Mouse (Mus musculus): ENCODE measurements around the gene Hrk. TPM values are rescaled to one million over a fixed set of nuclear protein-coding genes. Genes with fewer than 3 reads are reported as not detected.

The Hrk gene
- polyA plus RNA-seq, 1 experiment from 2014 or later: not detected

DNA sequence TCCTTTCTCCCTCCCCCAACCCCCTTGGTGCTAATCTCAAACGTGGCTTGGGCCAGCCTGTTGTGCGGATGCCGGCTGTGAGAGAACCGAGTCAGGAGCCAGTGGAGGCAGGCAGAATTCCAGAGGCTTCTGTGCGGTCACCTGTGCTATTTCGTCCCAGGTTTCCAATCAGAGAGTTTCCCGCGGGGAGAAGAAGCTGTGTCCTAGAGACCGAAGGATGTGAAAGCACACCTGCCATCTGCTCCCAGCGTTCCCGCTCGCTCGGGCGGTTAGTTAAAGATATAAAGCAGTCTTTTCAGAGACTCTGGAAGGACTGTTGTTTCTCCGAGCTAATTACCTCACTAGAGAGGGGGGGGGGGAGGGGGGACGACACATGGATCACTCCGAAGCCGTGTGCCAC lies 27.8 kb downstream of the Hrk start:
- WGBS: 39% methylated on average over 16 of the region's 18 CpGs
- no peak overlapping the region for H3K4me2 ChIP-seq
- H3K4me1 ChIP-seq (ENCODE audit: insufficient read depth): no peaks in the 10 kb centered on the region
- no peaks in the 10 kb centered on the region for H3K9me3 ChIP-seq (ENCODE audit: low read depth, low read length)
- no peak overlapping the region for H3K4me3 ChIP-seq (ENCODE audit: low read depth, low read length)
- no peak for ATAC-seq (ENCODE audit: insufficient read depth)
- no peak overlapping the region for H3K27ac ChIP-seq (ENCODE audit: low read depth)
- DNase-seq: no peak
- H3K36me3 ChIP-seq (ENCODE audit: insufficient read depth): no peaks in the 10 kb centered on the region
- no peak for TF ChIP-seq CTCF (IDR thresholded peaks at IDR 0.05; ENCODE audit: low read depth)
- H3K9ac ChIP-seq: no peak overlapping the region
- H3K27me3 ChIP-seq (ENCODE audit: insufficient read depth, low read length): peaks cover 3% of the 10 kb centered on the region; the same call in 1 of the 2 replicates

DNA sequence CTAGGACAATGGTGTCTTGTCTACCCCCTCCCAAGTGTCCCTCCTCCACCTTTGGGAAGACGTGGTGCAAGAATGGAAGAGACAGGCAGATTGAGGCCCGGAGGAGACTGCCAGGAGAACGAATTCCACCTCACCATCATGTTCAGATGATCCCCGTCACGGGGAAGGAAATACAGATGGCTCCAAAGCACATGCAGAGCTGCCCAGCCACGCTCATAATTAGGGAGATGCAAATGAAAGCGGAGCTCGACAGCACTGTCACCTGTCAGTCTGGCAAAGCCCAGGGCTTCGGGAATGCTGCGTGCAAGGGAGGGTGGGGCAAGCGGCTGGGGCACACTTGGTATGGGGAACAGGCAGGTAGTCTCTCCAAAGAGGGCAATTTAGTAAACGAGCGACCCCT lies 33.0 kb downstream of the Hrk start:
- H3K4me3 ChIP-seq (ENCODE audit: low read depth, low read length): no peak overlapping the region
- no peak overlapping the region for H3K9ac ChIP-seq
- H3K36me3 ChIP-seq (ENCODE audit: insufficient read depth): no peaks in the 10 kb centered on the region
- no peaks in the 10 kb centered on the region for H3K27me3 ChIP-seq (ENCODE audit: insufficient read depth, low read length)
- H3K27ac ChIP-seq (ENCODE audit: low read depth): no peak overlapping the region
- 75% methylated on average over 13 of the region's 13 CpGs for WGBS
- no peak for TF ChIP-seq CTCF (IDR thresholded peaks at IDR 0.05; ENCODE audit: low read depth)
- no peak for DNase-seq
- no peak for ATAC-seq (ENCODE audit: insufficient read depth)
- H3K4me1 ChIP-seq (ENCODE audit: insufficient read depth): no peaks in the 10 kb centered on the region
- no peaks in the 10 kb centered on the region for H3K9me3 ChIP-seq (ENCODE audit: low read depth, low read length)
- no peak overlapping the region for H3K4me2 ChIP-seq

DNA sequence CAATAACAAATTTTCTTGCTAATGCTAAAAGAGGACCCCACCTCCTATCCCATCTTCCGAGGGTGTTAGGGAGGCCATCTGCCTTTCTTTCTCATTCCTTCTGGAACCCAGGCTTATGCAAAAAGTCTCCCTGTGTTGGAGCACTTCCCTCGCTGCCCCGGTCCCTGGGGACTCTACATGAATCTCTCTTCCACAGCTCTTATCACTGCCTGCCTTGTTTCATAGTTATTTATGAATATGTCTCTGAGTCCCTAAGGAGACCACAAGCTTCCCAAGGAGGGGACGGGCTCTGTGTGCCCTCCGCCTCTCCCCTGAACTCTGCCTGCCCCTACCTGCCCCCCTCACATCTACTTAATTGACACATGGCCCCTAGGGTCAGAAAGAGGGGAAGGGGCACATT lies 35.2 kb downstream of the Hrk start:
- TF ChIP-seq CTCF (IDR thresholded peaks at IDR 0.05; ENCODE audit: low read depth): no peak
- DNase-seq (no peak), ATAC-seq (ENCODE audit: insufficient read depth) (no peak)
- H3K27ac ChIP-seq (ENCODE audit: low read depth): no peak overlapping the region
- no peaks in the 10 kb centered on the region for H3K9me3 ChIP-seq (ENCODE audit: low read depth, low read length)
- H3K9ac ChIP-seq: no peak overlapping the region
- H3K36me3 ChIP-seq (ENCODE audit: insufficient read depth): no peaks in the 10 kb centered on the region
- no peak overlapping the region for H3K4me2 ChIP-seq
- 60% methylated on average over 5 of the region's 5 CpGs for WGBS
- H3K4me1 ChIP-seq (ENCODE audit: insufficient read depth): no peaks in the 10 kb centered on the region
- no peak overlapping the region for H3K4me3 ChIP-seq (ENCODE audit: low read depth, low read length)
- no peaks in the 10 kb centered on the region for H3K27me3 ChIP-seq (ENCODE audit: insufficient read depth, low read length)

DNA sequence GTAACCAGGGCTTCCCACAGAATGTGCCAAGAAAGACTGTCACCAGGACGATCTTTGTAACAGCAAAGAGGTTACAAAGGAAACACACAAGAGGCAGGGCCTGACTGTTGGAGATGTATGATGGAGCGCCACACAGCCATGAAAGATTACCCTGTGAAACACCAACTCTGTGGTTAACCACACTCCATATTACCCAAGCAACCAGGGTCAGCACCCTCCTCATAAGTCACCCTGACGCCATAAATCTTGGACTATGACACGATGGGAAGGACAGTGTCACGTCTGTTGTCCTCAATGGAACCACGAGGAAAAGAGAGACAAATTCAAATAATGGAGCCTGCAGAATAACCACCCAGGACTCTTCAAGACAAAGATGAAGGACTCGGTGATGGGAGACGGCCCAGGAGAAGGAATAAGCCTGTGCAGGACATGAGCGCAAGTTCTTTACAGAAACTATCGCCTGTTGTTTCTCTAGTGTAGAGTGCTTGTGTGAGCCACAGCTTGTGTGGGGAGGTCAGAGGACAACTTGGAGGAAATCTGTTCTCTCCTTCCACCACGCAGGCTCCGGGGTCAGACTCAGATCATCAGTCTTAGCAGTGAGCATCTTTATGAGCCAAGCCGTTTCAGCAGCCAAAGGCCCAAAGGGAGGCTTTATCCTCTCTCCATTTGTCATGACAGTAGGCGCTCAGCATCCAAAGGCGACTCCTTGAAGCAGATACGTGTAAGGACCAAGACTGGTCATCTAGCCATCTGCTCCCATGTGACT lies 40.4 kb downstream of the Hrk start:
- Histone ChIP-seq H3K9me3 (ENCODE audit: low read depth, low read length) (no peaks in the 10 kb centered on the region), H3K27me3 (ENCODE audit: insufficient read depth, low read length) (no peaks in the 10 kb centered on the region), H3K4me1 (ENCODE audit: insufficient read depth) (no peaks in the 10 kb centered on the region), H3K27ac (ENCODE audit: low read depth) (no peak overlapping the region), H3K4me2 (no peak overlapping the region), H3K9ac (no peak overlapping the region), H3K36me3 (ENCODE audit: insufficient read depth) (no peaks in the 10 kb centered on the region), H3K4me3 (ENCODE audit: low read depth, low read length) (no peak overlapping the region)
- TF ChIP-seq CTCF (IDR thresholded peaks at IDR 0.05; ENCODE audit: low read depth): no peak
- ATAC-seq (ENCODE audit: insufficient read depth) (no peak), DNase-seq (no peak)
- 45% methylated on average over 16 of the region's 16 CpGs for WGBS

DNA sequence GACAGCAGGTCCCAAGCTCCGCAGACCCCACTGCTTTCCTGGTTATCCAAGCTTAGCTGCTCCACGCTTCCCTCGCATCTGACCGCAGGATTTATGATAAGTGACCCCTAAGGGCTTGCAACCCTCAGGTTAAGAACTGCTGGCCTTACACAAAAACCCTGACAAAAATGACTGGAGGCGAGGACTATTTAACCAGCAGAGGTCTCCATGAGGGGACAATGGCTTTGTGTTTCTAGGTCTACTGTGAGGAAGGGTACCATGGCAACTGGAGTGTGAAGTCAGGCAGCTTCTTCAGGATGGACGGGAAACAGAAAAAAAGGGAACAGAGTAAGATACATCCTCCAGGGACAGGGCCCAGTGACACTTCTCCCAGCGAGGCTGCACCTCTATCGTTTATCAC lies 41.4 kb downstream of the Hrk start:
- ATAC-seq (ENCODE audit: insufficient read depth) (no peak), DNase-seq (no peak)
- Histone ChIP-seq H3K27ac (ENCODE audit: low read depth) (no peak overlapping the region), H3K4me3 (ENCODE audit: low read depth, low read length) (no peak overlapping the region), H3K9ac (no peak overlapping the region), H3K27me3 (ENCODE audit: insufficient read depth, low read length) (no peaks in the 10 kb centered on the region), H3K9me3 (ENCODE audit: low read depth, low read length) (no peaks in the 10 kb centered on the region), H3K4me2 (no peak overlapping the region), H3K4me1 (ENCODE audit: insufficient read depth) (no peaks in the 10 kb centered on the region), H3K36me3 (ENCODE audit: insufficient read depth) (no peaks in the 10 kb centered on the region)
- no peak for TF ChIP-seq CTCF (IDR thresholded peaks at IDR 0.05; ENCODE audit: low read depth)
- 83% methylated on average over 8 of the region's 8 CpGs for WGBS

DNA sequence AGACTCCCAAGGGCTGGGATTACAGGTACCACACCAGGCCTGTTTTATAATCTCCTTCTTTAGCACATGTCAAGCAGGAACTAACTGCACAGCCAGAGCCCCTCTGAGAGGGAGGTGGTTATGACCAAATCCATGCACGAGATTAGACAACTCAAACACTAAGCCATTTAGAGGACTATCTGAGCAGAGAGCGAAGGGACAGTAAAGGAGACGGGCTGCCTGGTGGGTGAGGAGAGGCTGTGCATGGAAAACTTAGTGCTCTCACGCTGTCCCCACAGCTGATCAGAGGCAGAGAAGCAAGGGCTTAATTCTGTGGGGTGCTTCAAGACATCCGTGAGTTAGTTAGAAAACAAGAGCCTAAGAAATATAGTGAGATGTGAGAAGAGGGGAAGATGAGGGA lies 49.6 kb downstream of the Hrk start:
- TF ChIP-seq CTCF (IDR thresholded peaks at IDR 0.05; ENCODE audit: low read depth): no peak
- Histone ChIP-seq H3K9ac (peak overlapping the region; percentile 46), H3K36me3 (ENCODE audit: insufficient read depth) (no peaks in the 10 kb centered on the region), H3K27ac (ENCODE audit: low read depth) (no peak overlapping the region), H3K4me3 (ENCODE audit: low read depth, low read length) (peak overlapping the region; percentile 34), H3K9me3 (ENCODE audit: low read depth, low read length) (no peaks in the 10 kb centered on the region), H3K4me1 (ENCODE audit: insufficient read depth) (0 out of 2 replicates have a peak, but pooled peaks cover 4% of the 10 kb centered on the region), H3K4me2 (peak overlapping the region; percentile 75), H3K27me3 (ENCODE audit: insufficient read depth, low read length) (no peaks in the 10 kb centered on the region)
- WGBS: 15% methylated on average over 5 of the region's 5 CpGs
- no peak for DNase-seq
- ATAC-seq (ENCODE audit: insufficient read depth): peak; percentile 5; the same call in 1 of the 2 replicates

DNA sequence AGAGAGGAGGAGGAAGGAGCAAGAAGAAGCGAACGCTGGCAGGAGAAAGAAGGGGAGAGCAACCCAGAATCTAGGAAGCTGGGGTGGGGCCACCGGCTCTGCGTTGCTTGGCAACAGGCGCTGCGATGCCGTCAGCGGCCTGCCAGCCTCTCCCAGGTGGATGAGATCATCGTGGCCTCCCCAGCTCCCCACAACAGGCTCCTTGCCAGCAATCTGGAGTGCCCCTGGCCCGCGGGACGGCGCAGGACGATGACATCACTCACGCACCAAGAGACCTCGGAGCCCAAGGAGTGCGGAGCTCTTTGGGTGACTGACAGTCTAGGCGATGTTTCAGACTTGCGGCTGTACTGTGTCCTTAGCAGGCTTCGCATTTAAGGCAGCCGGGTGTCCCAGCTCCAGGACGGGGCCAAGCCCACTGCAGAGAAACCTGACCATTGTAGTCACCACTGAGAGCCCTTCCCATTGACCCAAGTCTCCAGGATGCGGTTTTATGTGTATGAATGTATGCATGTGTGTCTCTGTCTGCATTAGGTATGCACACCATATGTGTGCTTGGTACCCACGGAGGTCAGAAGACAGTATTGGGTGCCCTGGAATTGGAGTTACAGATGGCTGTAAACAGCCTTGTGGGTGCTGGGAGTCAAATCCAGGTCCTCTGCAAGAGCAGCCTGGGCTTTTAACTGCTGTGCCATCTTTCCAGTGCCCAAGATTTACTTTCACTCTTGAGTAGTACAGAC lies 50.1 kb downstream of the Hrk start:
- TF ChIP-seq CTCF (IDR thresholded peaks at IDR 0.05; ENCODE audit: low read depth): no peak
- peak overlapping the region; percentile 46 for H3K9ac ChIP-seq
- H3K9me3 ChIP-seq (ENCODE audit: low read depth, low read length): no peaks in the 10 kb centered on the region
- H3K36me3 ChIP-seq (ENCODE audit: insufficient read depth): no peaks in the 10 kb centered on the region
- peak overlapping the region; percentile 34 for H3K4me3 ChIP-seq (ENCODE audit: low read depth, low read length)
- H3K4me1 ChIP-seq (ENCODE audit: insufficient read depth): 0 out of 2 replicates have a peak, but pooled peaks cover 4% of the 10 kb centered on the region
- no peak overlapping the region for H3K27ac ChIP-seq (ENCODE audit: low read depth)
- ATAC-seq (ENCODE audit: insufficient read depth): peak; percentile 85
- no peaks in the 10 kb centered on the region for H3K27me3 ChIP-seq (ENCODE audit: insufficient read depth, low read length)
- WGBS: 4% methylated on average over 24 of the region's 24 CpGs
- H3K4me2 ChIP-seq: peak overlapping the region; percentile 75
- DNase-seq: peak; percentile 90
